Mouse (Mus musculus) ovary, postnatal 36 days (tissue): ENCODE measurements at regions not wholly inside any gene's neighbourhood (a gene's known extent, or its start where the extent isn't known, plus 50 kb on each side); places are given as distances from the start of the nearest gene placed in this dataset.

Source experiments
- DNase-seq: peaks from one replicate; pipeline ENCODE4 v3.0.0; 2022; ENCODE audit warnings: low spot score, mixed read lengths

DNA sequence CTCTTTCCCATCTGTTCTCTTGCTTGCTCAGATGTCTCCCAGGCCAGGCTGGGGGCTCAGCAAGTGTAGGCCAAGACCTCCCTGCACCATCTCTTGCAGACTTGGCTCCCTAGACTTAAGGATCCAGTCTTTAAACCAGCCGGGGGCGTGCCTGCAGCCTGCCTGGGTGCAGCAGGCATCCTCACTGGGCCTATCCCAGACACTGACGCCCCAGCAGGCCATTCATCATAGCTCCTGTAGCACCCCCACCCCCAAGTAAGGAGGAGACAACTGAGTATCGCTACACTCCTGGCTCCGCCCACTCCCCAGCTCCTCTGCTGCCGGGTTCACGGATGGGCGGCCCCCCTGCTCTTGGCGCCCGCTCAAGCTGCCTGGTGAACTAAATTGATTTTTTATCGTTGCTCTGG lies 160.2 kb downstream of the Gm26897 start:
- peak; percentile 36 for DNase-seq

DNA sequence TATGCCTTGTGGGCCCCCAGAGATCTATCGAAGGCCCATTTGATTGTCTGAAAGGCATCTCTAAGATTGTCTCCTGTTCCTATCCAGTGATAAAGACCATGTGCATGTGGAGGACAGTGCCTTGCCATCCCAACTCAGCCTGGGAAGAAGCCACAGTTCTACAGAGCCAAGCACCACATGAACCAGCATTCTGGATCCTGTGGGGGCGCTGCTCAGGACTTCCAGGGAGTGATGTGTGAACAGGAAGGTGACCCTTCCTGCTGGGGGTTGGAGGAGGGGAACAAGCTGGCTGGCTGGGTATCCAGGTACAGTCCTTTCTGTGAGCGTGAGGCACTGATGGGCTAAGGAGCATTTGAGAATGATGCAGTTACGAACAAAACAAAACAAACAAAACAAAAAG lies 163.8 kb downstream of the Gm26897 start:
- no peak for DNase-seq

DNA sequence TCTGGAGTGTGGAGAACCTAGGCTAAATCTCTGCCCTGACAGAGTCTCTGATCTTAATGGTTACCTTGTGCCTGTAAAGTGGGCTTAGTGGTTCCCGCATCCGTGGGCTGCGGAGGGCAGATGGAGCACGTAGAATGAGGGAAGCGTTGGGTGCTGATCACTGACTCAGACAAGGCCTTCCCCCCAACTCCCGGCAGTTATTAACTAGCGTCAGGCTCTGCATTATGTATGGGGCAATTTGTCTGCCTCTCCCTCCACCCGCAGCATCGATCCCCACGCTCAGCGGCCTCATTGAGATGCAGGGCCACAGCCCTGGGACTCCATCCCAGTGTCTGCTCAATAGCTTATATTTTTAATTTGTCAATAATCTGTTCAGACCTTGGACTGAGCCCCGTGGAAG lies 164.8 kb downstream of the Gm26897 start:
- no peak for DNase-seq

DNA sequence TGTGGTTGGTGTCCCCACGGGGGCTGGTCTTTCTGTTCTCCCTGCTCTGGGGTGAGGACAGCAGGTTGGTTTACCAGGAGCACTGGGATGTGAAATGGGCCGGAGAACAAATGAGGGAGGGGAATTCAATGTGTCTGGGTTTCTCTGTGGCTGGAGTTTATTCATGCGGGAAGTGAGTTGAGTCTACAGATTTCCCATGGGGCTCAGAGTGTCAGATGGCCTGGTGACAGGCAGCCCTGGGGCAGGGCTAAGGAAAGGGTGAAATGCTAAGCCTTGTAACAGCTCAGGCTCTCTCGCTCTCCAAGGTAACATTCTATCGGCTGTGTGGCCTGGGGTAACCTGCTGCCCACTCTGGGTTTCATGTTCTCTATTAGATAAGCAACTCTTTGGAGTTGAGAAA lies 167.5 kb downstream of the Gm26897 start:
- no peak for DNase-seq

DNA sequence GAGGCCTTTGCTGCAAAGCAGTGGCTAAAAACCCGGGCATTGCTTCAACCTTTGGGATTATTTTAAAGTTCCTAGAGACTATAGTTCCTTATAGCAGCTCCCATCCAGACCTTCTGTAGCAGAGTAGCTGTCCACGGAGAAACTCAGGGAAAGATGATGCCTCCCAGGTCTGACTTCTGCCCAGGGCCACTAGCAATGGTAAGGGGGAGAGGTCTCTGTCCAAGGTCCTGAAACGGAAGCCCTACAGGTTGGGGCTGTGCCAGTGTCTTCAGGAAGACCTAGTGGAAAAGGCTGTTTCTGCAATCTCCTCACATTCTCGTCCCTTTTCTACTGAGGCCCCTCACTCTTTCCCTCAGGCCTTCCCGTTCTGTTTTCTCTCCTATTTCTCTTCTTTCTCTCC lies 168.0 kb downstream of the Gm26897 start:
- peak; percentile 50 for DNase-seq

DNA sequence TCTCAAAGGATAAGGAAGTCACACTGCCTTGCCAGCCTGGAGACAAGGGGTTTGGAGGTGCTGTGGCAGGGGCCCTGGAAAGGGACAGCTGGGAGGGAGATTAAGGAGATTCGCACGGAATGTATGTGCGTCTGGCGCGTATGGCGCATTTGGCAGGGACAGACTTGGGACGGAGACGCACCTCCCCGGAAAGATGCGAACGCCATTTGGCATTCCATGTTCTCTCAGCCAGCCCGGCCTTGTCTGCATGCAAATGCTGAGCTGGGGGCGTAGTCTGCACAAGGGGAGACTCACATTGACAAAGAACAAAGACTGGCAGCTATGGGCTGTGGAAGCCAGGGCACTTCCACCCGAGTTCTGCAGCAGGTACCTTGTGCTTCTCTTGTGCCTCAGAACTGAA lies 174.4 kb downstream of the Gm26897 start:
- DNase-seq = no peak

DNA sequence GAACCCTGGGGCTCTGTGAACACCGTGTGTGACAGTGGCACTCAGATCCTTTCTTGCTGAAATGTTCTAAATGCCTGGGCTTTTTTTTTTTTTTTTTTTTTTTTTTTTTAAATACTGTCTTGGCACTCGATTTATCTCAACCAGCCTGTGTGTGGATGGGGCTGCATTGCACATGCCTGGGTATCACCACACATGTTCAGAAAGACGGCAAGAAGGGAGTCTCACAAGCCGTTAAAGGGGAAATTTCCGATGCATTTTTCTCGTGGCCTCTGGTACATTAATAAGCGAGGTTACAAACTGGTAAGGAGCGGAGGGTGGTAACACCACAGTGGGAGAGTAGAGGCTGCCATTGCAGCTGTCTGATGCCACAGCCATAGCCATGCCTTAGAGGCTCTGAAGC lies 176.8 kb downstream of the Gm26897 start:
- no peak for DNase-seq

DNA sequence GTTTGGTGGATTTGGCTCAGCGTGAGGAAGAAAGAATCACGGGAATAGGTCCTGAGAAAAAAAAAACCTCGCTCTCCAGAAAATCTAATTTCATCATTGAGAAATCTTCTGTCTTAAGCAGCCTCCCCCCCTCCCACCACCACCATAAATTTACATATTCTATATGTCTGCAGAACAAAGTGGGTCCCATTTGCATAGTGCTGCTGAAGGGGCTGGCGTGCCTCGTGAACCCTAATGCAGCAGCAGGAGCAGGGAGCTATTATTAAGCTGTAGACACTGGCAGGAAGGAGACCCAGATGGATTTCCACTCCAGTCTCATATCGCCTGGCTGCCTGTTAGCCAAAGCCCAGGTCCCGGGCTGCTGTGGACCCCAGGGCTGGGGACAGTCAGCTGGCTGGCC lies 179.6 kb downstream of the Gm26897 start:
- DNase-seq = no peak

DNA sequence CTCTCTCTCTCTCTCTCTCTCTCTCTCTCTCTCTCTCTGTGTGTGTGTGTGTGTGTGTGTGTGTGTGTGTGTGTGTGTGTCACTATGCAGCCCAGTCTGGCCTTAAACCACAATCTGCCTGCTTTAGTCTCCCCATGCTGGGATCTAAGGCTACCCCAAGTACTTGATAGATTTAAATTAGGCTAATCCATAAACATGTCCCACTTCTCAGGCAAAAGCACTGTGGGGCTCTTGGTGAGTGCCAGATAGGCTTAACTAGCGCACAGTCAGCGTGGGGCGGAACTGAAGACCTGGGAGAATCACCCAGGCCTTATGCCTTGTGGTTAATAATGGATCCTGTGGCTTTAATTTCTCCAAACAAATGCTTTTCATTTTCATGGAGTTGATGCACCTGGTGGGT lies 180.6 kb downstream of the Gm26897 start:
- no peak for DNase-seq

DNA sequence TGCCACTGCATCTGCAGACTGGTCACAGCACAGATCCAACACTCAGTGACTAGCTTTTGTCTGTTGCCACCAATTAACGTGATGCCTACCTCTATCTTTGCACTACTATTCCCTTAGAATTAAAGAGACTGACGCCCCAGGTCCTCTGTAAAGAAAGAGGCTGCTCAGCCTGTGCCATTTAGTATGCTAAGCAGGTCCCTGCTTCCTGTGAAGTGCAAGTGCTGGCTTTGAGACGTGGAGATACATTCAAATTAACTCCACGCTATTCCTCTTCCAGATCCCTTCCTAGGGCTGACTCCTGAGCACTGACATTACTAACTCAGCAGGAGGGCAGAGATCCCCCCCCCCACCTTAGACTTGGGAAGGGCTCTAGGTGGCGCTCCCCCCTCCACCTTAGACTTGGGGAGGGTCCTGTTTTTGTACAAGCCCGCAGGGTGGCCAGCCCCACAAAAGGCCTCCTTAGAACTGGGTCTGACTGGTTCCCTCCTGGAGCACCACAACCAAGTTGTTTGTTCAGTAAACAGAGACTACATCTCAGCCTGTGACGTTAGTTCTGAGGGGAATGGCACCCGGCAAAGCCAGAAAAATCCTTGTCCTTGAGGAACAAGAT lies 184.0 kb downstream of the Gm26897 start:
- no peak for DNase-seq

DNA sequence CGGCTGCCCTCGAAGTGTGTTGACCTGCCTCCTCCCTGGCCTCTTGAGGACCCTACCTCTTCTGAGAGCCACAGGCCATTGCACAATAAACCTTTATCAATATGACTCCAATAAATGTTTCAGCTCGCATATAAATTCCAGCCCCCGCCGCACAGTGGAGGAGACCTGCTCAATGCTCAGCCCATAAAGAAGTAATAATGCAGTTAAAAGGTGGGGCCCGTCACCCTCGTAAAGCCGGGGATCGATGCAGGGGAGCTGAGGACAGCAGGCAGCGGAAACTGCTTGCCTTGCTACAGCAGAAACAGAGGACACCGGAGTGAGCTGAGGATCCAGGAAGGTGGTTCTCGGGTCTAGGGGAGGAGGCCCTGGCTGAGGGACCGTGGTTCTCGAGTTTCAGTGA lies 185.2 kb downstream of the Gm26897 start:
- DNase-seq = no peak

DNA sequence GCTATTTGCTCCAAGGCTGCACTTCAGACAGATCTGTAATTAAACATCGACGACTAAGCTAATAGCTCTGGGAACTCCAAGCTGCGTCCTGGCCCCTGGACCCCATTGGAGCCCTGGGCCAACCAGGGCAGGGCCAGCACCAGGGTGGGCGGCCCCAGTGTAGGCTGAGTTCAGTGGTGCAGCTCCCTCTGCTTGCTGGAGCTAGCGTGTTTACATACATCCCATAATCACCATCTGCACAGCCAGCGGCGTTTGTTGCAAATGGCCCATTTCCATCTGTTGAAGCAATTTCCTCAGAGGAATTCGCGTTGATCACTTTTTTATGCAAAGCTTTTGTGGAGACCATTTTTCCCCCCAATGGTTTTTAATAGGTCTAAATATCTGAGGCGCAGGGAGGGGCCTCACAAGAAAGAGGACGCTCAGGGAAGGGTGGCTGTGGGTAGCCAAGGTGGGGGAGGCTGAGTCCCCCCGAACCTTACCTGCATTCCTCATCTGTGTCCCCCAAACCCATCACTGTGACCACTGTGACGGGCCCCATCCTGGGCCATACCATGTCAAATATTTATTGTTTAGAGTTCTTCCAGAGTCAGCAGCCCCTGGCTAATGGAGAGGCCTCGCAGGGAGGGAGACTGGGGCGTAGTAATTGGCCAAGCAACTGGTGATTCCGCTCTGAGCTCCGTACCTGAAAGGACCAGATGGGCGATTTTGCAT lies 189.4 kb downstream of the Gm26897 start:
- no peak for DNase-seq

DNA sequence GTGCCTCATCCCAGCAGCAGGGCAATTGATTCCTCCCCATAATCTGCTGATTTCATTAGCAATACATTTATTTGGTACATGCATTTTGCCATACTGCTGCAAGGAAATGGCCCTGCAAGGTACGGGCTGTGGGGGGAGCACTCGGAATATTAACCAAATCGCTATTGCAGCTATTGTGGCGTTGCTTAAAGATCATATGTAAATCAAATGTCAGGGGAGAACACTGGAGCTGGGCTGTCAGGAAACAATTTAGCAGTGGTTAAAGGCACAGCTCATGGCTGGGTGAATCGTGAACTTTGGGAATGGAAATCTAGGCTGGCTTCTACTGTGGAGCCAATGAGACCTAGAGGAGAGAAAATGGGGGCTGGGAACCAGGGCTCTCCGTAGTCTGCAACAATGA lies 192.0 kb downstream of the Gm26897 start:
- DNase-seq = no peak

DNA sequence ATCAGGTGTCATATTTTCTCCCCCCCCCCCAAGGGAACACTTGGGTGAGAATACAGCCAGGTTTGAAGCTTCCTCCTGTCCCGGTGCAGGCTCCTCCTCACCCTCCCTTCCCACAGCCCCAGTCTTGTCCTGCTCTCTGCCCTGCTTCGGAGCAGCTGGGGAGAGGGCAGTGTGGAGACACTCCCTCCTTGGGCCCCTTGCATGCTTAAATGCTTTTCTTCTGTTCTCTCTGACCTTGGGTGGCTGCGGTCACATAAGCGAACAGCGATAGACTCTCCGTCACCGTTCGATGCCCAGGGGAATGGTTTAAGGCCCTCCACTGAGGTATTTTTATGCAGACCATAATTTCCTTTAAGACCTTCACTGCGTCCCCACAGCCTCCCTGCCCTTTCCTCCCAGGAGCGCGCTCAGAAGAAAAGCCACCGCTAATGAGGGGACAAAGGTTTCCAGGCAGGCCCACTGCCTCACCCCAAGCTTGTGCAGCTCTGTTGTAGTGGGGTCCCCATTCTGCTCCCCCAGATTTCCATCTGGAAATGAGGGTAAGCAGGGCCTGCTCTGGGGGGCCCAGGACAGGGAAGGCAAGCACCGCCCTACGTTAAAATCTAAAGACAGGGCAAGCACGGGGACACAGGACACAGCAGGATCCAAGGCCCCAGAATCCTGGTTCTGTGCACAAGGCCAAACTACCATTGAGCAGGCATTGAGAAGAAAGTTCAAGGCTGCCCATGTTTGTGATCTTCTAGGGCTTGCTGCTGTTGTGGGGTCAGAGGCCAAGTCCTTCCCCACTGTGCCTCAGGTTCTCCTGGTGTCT lies 195.7 kb downstream of the Gm26897 start:
- DNase-seq = no peak

DNA sequence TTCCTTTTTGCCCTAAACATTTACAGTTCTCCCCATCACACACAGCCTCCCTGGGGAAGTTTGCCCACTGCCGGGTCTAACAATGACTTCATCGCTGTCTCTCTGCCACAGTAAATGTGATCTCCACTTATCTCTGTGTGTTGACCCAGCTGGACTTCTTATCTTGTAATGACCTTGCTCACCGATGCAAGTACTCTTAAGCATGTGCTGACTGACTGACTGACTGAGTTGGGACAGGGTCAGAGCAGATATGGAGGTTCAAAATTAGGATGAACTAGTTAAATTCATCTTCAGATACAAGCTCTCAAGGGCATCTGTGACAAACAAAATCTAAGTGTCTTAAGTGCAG lies 196.2 kb downstream of the Gm26897 start:
- no peak for DNase-seq

DNA sequence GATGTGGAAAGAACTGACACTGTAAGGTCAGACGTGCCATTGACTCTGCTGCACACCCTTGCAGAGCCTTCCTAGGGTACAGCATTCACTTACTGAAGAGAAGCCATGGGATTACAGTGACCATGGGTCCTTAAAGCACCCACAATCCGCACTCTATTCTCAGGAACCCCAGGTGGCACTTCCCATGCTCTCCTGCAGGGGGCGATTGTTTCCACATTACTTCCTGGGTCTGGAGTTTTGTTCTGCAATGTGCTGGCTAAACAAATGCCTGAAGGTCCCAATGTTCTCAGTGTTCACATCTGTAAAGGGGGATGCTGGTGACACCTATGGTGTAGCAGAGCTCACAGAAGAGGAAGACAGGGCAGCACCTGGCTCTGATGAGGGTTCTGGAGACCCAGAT lies 198.0 kb downstream of the Gm26897 start:
- DNase-seq = no peak

DNA sequence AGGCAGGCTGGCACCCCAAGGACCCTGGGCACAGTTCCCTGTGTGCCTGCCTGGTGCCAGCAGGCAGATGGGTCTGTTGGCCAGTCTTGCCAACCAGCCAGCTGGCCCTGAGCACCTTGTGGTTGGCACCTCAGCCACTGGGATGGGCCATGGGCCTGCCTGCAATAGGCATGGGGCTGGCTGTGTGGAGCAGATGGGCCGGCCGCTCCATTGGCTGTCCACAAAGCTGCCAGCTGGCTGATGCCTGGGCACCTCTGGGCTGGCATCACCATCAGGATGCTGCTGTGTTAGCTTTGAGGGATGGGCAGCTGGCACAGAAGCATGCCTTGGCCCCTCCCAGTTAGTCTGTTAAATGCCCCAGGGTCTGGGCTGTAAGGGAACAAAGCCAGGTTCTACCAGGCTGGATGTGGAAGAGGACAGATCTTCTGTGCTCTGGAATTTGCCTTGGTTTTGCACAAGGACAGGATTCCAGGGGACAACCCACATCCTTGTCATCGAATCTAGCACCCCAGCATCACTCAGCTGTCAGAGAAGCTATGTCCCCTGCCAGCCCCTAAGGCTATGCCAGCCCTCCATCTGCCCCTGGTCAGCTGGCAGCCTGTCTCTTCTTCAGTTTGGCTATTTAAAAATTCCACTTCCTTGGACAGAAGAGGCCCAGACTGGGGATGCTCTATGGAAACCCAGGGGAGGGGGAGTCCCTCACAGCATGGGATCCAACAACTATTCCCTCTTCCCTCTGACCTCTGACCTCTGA lies 201.8 kb downstream of the Gm26897 start:
- no peak for DNase-seq

DNA sequence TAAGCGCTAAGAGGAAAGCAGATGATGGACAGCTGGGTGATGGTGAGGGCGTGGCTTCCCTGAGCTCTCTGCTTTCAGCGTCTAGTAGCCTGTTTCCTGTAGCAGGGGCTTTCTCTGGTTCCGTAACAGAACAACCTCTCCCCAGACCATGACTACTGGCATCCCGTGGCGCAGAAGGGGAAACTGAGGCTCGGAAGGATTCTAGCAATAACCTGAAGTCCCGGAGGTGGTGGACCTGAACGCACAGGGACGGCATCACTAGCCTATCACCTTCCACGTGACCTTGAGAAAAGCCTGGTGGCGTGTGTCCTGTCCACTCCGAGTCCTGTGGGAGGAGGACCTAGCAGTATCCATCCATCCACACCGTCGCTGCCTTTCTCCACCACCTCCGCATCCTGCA lies 208.1 kb downstream of the Gm26897 start:
- no peak for DNase-seq

DNA sequence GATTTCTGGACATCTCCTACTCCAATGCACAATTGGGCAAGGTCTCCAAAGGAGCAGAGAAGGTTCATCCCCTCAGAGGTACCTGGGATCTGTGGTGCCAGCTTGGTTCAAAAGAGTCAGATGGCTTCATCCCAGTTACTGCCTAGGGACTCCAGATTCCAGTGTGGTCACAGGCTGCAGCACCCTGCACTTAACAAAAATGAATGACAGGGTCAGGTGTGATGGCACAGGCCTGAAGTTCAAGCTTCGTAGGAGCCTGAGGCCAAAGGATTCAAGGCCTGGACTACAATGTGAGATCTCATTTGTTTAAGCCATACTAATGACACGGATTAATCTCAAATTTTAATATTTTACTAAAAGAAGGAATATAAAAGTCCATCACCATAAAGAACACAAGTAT lies 209.1 kb downstream of the Gm26897 start:
- no peak for DNase-seq

DNA sequence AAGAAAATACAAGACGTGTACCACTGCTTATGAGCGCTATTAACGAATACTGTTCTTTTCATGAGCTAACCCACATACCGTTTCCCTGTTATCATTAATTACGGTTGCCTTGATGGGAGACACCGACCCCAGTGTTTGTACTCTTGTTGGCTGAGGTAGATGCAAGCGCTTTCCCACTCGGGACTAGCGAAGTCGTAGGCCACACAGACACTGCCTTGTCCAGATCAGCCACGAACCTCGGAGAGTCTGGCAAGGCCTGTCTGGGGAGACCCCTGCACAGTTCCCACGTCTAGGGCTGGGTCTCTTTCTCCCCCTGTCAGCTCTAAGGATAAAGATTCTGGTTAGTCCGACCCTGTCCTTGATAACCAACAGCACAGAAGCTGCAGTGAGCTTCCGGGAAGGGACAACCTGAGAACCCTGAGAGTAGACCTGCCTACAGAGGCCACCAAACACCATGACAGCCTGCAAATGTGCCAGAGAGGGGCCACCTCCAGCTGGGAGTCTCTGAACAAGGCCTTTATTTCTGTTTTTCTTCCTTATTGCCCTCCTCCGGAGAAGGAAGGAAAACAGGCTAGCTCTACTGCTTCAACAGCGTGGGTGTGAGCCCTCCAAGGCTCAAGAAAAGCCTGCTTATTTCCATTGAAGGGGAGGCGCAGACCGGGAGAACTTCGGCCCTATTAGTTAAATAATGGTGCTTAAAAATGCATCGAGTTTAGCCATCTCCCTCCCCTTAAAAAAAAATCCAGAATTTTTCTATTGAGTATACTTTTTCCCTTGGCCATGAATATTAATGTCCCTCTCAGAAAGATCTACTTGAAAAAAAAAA lies 209.8 kb downstream of the Gm26897 start:
- DNase-seq = no peak

DNA sequence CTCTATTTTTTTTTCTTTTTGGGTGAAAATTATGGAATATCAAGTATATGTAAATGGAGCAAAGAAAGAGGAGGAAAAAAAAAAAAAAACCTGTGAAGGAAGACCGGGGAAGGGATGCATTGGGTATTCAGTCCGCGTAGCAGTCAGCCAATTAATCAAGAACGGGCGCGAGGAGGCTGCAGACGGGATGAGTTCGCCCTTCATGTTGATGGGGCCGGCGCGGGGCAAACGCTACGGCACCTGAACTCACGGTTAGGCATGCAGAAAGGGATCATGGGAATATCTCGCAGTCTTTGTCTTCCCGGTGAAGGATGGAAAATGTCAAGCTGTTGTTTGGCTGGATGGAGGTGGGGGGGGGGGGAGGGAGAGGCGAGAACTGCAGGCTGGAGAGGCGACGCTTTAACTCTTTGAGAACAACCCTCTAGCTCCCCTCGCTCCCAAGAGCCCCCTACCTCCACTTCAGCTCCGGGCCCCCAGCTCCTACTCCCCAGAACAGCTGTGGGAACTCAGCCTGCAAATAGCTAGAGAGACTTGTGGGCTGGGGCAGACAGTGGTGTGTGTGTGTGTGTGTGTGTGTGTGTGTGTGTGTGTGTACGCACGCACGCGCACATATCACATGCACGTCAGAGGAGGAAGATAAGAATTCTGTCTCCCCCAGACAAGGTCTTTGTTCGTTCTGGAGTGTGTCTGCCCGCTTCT lies 210.7 kb downstream of the Gm26897 start:
- no peak for DNase-seq
